Mouse (Mus musculus): ENCODE data around the gene Sap30.

- TF ChIP-seq CTCF (IDR thresholded peaks at IDR 0.05; ENCODE audit: low read depth, low read length) (no peak), GATA2 (IDR thresholded peaks at IDR 0.05; ENCODE audit: borderline replicate concordance, low read depth, low read length) (no peak), TAL1 (conservative IDR thresholded peaks at IDR 0.05; ENCODE audit: low read depth, low read length) (no peak)
Observed at GRCm38 (mm10) chr8:57432802-57433201, 54.9 kb downstream of the Sap30 start.

All from G1E (cell line).